Mouse (Mus musculus) heart, adult 18-20 months (tissue): Measurements from ENCODE around the gene Ndufs2. TPM values are rescaled to one million over a fixed set of nuclear protein-coding genes. Genes with fewer than 3 reads are reported as not detected.

Experiments used
- DNase-seq, 2 experiments: peaks; one replicate each; pipeline ENCODE4 v3.0.0; 2021 to 2022; ENCODE audit warnings: mixed read lengths in 1 of 2
- total RNA-seq, 2 experiments: library from RNA; stranded (reverse); gene quantifications; 2 replicates each; pipeline ENCODE4 v1.2.3; 2021

Gene Ndufs2
- total RNA-seq, 2 experiments from 2014 or later: 1,592 to 1,593 TPM

DNA sequence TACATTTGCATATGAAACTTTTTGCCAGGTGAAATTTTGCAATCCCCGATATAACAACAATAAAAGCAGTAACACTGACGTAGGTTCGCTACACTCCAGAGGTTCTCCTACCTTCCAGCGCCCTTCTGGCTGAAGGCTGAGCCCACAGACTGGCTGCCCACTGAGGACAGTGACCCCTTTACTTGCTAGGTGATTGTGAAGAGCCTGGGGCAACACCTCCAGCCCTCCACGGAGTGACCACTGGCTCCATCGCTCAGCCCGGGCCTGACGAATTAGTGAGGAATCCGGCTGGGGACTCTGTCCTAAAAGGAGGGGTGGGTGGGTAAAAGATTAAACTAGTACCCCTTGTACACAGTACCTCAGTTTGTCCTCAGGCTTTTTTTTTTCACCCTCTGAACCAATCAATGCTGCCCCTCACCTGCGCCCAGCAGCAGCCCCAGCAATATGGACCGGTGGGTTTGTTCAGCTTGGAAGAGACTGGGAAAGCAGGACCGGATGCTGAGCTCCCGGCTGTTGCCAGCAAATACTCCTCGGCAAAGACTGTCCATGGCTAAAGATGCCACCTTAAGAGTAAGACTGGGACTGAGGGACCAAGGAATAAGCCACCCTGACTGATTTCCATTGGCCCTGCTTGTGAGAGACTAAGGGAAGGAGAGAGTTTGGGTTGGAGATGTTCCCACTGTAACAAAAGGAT, 28.0 kb upstream of the Ndufs2 start:
- no peak for DNase-seq

DNA sequence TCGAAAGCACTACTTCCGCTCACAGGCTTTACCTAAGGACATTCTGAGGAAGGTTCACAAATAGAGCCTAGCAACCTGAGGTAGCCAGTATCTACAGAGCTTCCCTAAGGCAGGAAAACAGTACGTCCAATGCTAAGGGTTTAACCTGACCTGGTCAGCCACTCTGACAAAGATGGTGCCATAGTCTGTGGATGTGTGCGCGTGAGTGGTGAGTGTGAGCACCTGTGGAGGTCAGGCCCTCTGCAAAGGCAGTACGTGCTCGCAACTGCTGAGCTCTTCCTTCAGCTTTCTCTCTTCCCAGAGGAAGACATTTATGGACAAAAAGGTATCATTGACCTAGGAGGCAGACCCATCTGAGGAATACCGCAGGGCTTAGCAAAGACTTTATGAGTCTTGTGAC, 27.2 kb upstream of the Ndufs2 start:
- no peak for DNase-seq

DNA sequence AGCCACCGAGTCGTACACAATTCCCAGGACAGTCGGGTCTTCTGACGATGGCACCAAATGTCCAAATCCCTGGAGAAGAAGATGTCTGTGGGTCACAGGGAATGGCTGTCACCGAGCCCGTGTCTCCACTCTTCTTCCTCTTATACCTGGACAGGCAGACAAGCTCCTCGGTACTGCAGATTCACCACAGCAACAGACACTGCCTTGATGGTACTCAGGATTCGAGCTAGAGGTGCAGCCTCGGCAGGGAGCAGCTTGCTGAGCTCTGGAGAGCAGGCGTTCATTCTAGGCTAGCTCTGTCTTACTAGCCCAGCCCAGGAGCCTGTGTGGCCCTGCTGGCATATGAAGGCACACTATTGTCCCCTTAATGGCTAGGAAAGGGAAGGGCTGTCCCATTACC, 26.5 kb upstream of the Ndufs2 start:
- DNase-seq: no peak

DNA sequence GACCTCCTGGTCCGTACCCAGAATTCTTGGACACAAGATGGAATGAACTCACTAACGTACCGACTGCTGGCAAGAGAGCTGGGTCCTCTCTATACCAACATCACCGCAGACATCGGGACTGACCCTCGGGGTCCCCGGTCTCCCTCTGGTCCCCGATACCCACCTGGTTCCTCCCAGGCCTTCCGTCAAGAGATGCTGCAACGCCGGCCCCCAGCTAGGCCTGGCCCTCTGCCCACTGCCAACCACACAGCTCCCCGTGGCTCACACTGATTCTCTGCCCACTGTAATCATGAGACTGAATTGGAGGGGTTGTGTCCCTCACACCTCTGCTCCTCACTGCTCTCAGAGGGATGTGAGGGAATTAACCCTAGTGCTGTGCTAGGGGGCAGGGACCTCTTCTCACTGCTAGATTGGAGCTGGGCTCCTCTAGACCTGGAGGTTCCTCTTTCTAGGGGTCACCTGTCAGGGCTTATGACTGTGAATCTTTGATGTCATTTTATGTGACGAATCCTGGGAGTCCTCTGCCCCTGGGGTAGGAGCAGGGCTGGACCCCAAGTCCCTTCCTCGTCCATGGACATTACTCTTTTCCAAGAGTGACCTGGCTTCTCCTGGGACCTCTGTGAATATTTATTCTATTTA, 25.0 kb upstream of the Ndufs2 start:
- DNase-seq: no peak

DNA sequence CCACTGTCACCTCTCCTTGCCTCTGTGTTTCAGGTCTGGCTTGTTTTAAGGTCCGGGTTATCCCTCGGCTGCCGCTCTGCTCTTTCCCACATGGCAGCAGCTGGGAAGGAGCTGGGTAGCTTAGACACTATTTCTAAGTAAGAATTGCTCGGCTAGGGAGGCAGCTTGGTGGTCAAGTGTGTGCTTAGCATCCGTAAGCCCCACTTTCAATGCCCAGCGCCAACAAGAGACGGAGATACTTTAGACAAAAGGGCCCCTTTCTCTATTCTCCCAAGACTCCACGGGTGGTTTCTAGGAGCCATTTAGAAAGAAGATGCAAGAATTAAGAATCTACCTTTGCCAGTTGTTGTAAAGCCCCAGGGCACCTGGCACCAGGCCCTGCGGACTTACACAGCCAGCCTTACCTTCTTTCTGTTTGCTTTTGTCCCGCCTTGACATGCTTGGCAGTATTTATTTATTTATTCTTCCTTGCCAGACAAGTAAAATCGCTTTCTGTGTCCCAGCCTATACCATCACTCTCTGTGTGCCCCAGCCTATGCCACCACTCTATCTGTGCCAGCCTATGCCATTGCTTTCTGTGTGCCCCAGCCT, 24.1 kb upstream of the Ndufs2 start:
- DNase-seq: no peak

DNA sequence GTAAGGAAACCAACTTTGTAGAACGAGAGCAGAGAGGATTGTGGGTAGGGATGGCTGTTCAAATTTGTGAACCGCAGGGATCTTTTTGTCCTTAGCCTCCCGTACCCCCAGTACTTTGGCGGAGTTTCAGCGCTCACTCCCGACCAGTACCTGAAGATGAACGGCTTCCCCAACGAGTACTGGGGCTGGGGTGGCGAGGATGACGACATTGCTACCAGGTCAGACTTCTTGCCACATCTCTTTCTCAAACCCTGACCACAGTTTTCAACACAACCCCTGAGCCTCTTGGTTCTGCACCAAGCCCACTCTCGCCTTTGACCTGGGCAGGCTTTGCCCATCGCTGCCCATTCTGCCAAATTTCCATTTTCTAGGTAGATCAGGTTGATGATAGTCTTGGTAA, 23.0 kb upstream of the Ndufs2 start:
- no peak for DNase-seq

DNA sequence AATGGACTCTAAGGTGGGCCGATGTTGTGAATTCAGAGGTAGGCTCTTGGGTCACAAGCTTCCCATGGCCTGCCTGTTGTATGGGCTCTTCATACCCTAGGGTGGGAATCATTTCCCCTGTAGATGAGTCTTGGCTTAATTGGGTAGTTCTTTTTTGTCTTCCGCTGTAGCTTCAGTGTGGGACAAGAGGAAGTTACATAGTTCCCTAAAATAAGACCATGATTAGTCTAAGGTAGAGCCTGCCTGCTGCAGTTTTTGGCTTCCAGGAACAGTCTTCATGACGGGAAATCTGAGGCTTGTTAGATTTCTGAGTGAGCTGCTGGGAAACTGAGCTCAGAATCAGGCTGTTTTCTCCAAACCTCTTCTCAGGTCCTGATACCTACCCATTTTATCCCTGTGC, 20.9 kb upstream of the Ndufs2 start:
- DNase-seq: no peak

DNA sequence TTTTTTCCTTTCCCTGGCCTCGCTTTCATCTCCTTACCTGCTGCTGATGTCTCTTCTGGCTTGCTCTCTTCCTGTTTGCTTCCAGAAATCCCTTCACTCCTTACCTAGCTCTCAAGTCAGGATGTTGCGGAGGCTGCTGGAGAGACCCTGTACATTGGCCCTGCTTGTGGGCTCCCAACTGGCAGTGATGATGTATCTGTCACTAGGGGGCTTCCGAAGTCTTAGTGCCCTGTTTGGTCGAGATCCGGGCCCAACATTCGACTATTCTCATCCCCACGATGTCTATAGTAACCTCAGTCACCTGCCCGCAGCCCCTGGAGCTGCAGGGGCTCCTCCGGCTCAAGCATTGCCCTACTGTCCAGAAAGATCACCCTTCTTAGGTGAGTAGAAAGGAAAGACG, 20.4 kb upstream of the Ndufs2 start:
- no peak for DNase-seq

DNA sequence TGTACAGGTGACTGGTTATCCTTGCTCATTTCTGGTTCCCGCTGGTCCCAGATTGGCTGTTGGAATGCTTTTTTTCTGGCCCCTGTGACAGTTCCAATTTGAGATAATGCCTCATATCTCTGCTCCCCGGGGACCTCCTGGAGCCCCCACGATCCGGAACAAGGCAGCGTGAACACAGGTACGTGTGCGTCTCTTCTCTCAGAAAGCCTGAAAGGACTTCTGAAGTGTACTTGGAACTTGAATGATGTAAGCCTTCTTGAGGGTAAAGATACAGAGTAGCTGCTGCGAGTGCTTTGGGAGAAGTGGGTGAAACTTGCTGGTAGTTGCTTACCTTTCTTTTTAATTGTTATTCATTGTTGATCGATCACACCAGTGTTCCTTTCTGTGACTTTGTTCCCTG, 20.0 kb upstream of the Ndufs2 start:
- DNase-seq: no peak

DNA sequence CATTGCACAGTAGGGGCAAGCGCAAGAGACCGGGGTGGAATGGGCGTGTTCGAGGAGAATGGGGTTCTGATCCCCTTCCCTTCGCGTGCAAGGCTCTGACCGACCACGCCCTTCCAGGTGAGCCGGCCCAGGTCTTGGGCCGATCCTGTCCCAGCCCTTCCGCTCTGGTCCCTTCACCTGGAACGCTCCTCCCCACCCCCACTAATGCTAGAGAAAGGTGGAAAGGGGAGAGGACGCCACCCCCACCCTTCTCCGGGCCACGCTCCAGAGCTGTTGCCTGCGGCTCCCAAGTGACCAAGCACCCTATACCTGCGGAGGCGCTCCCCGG, 19.3 kb upstream of the Ndufs2 start:
- no peak for DNase-seq

DNA sequence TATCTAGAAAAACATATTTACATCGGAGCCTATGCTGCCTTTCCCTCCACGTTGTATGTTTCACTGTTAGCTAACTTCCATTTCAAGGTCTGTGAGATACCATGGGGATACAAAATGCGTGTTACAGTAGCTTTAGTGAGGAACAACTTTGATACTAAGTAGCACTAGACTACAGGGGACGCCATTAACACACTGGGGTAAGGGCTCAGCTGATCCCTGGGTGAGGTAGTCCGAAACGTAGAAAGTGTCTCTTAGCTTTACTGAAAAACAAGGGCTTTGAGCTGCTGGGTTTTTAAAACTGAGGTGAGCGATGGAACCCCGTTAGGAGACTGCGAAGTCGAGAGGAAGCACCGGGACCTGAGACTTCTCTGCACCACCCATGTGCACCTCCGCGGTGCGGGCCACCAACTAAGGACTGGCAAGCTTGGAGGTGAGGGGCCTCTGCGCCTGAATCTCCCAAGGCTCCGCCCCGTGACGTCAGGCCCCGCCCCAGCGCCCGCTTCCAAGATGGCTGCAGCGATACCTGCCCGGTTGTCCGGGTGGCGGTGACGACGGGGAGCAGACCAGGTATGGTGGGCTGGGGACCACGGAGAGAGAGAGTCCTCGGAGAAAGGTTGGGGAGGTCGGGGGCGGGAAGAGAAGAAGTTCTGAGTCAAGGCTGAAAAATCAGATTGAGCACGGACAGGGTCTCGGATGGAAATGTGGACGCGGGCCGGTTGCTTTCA, 18.8 kb upstream of the Ndufs2 start, which contains the start of gene B4galt3:
Gene B4galt3 (plus strand): TSS at position 481 of the 725 bp plus-strand sequence.
- peak; percentile 96 to 99 for DNase-seq

DNA sequence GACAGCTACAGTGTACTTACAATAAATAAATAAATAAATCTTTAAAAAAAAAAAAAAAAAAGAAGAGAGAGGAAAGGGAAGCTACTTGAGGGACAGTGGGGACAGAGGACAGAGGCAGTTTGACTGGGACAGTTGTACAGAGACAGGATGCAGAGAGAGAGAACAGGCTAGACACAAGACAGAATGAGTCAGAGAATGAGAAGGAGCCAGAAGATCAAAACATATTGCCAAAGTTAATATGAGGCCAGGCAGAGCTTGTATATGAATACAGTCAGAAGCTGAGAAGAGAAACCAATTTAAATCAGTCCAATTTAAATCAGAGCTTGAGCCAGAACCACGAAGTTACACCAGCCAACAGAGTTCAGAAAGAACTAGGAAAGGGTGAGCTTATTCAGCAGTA, 17.2 kb upstream of the Ndufs2 start:
- no peak for DNase-seq

DNA sequence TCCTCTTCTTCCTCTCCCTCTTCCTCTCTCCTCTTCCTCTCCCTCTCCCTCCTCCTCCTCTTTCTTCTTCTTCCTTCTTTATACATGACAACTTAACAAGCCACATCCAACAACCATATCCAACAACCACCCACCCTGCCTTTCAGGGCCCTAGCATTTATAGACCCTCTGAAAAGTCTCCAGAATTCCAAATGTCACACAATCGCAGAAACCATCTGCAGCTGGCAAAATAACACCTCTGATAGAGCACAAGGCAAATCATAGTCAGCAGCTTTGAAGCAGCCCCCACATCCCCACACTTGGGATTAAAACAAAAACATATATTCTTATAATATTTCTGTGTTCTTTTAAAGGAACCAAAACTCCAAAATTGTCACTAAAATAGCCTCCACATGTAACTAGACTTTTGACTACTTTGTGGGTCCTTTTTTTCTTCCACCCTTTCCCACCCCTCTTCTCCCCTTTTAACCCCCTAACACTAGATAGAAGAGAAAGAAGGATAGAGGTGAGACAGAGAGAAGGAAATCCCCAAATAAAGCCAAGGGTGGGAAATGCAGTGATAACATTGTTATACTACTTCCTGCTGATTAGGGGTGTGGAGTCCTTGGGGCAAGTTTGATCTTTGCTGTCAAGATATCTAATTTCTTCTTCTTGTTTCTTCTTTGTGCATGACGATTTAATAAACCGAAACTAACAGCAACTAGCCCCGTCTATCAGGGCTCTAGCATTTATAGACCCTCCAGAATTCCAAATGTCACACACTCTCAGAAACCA, 15.0 kb upstream of the Ndufs2 start:
- DNase-seq: no peak

DNA sequence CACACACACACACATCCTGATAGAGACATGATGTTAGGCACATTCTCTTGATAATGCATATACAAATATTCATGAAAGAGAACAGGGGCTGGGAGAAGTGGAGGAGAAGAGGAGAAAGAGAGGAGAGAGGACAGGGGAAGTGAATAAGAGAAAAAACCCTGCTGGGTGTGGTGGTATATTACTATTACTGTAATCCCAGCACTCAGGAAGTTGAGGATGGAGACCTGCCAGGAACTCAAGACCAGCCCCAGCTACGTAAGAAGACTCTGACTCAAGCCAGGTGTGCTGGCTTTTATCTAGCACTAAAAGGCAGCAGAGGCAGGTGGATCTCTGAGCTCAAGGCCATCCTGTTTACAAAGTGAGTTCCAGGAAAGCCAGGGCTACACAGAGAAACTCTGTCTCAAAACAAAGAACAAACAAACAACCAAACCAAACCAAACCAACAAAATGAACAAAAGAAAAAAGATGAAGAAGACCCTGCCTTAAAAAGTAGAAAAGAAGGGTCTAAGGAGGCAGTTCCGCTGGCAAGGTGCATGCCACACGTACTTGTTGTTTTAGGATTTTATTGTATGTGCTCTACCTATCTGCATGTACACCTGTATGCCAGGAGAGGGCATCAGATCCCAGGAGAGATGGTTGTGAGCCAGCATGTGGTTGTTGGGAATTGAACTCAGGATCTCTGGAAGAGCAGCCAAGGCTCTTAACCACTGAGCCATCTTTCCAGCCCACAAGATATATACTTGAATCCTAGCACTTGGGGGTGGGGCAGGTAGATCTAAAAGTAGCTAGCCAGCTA, 12.7 kb upstream of the Ndufs2 start:
- no peak for DNase-seq

DNA sequence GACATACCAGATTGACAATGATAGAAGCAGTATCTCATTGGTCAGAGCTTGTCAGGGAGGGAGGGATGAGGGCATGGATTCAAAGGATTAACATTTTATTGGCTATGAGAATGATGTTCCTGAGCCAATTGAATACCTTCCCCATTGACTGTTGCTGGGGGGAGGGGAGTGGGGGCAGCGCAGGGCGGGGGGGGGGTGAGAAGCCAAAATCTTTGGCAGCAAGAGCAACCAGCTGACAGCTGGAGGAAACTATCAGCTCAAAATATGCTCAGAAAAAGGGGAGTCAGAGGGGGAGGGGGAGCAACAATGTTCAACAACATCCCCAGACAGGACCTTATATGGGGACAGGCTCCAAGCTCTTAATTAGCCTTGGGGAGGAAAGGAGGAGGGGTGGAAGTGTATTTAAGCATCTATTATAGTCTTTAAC, 12.0 kb upstream of the Ndufs2 start:
- DNase-seq: peak; percentile 59 to 70

DNA sequence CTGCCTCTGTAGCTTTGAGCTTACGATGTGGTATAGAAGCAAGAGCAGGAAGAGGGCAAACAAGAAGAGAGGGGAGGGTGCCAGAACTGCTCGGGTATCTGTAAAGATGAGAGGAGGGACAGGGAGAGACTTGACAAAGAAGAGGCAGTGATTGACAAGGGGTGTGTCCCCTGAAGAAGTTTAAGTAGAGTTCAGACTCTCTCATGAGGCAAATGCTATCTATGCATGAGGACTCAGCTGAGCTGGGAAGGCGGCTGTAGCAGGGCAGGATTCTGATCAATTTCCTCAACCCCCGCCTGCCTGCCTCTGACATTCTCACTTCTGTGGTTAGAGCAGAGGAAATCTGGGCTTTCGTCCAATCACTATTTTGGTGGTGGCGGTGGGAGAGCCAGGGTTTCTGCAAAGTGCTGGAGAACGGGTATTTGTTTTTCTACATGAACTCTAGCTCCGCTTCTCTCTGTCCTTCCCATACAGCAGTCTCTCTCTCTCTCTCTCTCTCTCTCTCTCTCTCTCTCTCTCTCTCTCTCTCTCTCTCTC, 11.5 kb upstream of the Ndufs2 start:
- DNase-seq: peak; percentile 88 to 91

DNA sequence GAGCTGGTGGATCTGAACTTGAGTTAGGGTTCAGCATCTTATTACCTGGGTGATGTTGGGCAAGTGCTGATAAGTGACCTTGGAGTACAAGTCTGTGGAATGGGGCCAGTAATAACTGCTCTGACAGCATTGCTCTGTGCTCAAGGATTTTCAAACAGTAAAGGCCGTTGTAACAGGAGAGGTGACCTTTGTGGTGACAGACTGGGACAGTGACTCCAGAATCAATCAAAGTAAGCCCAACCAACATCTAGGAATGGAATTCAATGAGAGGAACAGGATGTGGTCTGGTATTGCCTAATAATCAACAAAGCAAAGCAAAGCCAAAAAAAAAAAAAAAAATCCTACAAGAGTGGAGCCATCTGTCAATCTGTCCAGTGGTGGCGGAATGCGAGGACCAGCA, 9.1 kb upstream of the Ndufs2 start:
- no peak for DNase-seq

DNA sequence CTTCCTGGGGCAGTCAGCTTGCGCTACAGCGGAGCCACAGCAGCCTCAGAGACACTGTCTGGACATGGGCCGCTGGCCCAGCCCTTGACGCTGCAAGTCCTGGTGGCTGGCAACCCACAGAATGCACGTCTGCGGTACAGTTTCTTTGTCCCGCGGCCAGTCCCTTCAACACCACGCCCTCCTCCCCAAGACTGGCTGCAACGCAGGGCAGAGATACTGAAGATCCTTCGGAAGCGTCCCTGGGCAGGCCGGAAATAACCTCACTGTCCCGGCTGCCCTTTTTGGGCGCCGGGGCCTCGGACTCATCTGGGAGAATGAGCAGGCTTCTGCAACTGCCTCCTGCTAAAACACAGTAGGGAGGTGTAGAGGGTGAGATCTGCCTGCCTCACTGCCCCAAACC, 7.7 kb upstream of the Ndufs2 start:
- no peak for DNase-seq

DNA sequence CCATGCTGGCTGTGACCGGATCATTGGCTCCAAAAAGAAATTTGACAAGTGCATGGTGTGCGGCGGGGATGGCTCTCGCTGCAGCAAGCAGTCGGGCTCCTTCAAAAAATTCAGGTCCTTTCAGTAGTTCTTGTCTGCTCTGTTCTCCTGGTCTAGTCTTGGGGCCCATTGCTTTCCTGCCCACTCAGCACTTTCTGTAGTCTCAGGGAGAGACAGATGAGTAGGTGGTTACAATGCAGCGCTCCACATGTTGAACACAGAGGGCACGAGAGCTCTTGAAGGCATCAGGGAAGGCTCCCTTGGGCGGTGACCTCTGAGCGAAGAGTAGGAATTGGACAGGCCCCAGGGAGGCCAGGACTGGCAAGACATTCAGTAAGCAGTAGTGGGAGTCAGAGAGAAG, 6.6 kb upstream of the Ndufs2 start:
- no peak for DNase-seq

DNA sequence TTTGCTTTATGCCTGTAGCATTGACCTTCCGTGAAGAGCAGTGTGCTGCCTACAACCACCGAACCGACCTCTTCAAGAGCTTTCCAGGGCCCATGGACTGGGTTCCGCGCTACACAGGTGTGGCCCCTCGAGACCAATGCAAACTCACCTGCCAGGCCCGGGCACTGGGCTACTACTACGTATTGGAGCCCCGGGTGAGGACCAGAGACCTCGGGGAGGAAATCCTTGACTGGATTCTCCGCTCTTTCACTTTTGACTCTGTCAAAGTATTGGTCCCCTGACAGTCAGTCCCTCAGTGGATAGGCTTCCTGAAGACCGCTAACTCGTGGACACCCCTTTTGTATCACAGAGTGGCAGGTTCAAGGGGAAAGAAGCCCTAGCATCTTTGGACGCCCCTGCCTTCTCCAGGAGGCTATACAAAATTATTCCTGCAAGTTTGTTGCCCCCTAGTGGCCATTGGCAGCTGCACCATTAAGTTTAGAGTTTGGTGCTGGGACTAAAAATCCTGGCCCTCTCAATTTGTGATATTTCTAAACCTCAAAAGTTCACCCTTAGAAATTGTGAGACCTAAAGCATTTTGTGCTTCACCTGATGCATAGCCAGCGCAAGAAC, 5.9 kb upstream of the Ndufs2 start:
- peak; percentile 70 to 83 for DNase-seq
